Mouse (Mus musculus): ENCODE results near the gene Zfp366. TPM values are rescaled to one million over a fixed set of nuclear protein-coding genes. Genes with fewer than 3 reads are reported as not detected.

Zfp366 gene
- polyA plus RNA-seq, 1 experiment: not detected

GRCm38 (mm10) chr13:99150626-99151025 is 34.0 kb upstream of the Zfp366 start:
- TF ChIP-seq MYOG (IDR thresholded peaks at IDR 0.05; ENCODE audit: control insufficient read depth, extremely low read depth, insufficient read length): no peak
- TF ChIP-seq CEBPB (IDR thresholded peaks at IDR 0.05; ENCODE audit: low read depth): no peak
- no peak for TF ChIP-seq CTCF (IDR thresholded peaks at IDR 0.05; ENCODE audit: control insufficient read depth, insufficient read depth, insufficient read length)
- no peak for TF ChIP-seq USF1 (IDR thresholded peaks at IDR 0.05; ENCODE audit: low read depth)
- TF ChIP-seq MAX (IDR thresholded peaks at IDR 0.05): no peak
- H3K4me3 ChIP-seq (ENCODE audit: insufficient read depth, poor library complexity, severe bottlenecking): no peak overlapping the region

GRCm38 (mm10) chr13:99151121-99151520 is 33.5 kb upstream of the Zfp366 start:
- TF ChIP-seq MYOG (IDR thresholded peaks at IDR 0.05; ENCODE audit: control insufficient read depth, extremely low read depth, insufficient read length) (no peak), MYOD1 (IDR thresholded peaks at IDR 0.05; ENCODE audit: control insufficient read depth, insufficient read length, low read depth) (no peak), MAX (IDR thresholded peaks at IDR 0.05) (no peak), USF1 (IDR thresholded peaks at IDR 0.05; ENCODE audit: low read depth) (no peak), FOSL1 (IDR thresholded peaks at IDR 0.05; ENCODE audit: insufficient read depth, low read length, poor library complexity, severe bottlenecking) (no peak), CEBPB (IDR thresholded peaks at IDR 0.05; ENCODE audit: low read depth) (no peak), CTCF (IDR thresholded peaks at IDR 0.05; ENCODE audit: control insufficient read depth, insufficient read depth, insufficient read length) (no peak)
- Histone ChIP-seq H3ac (ENCODE audit: control insufficient read depth, insufficient read length, low read depth) (no peak overlapping the region), H3K79me3 (ENCODE audit: low read depth) (no peaks in the 10 kb centered on the region), H3K4me3 (ENCODE audit: insufficient read depth, poor library complexity, severe bottlenecking) (no peak overlapping the region), H3K79me2 (ENCODE audit: control insufficient read depth, insufficient read depth) (no peaks in the 10 kb centered on the region), H3K27me3 (ENCODE audit: control insufficient read depth, insufficient read depth, insufficient read length) (no peaks in the 10 kb centered on the region), H3K36me3 (ENCODE audit: control insufficient read depth, insufficient read depth) (no peaks in the 10 kb centered on the region)

More at GRCm38 (mm10) chr13:99150626-99151025, 34.0 kb upstream of the Zfp366 start:
- Histone ChIP-seq H3K79me3 (ENCODE audit: low read depth) (no peaks in the 10 kb centered on the region), H3K79me2 (ENCODE audit: control insufficient read depth, insufficient read depth) (no peaks in the 10 kb centered on the region), H3ac (ENCODE audit: control insufficient read depth, insufficient read length, low read depth) (no peak overlapping the region), H3K27me3 (ENCODE audit: control insufficient read depth, insufficient read depth, insufficient read length) (no peaks in the 10 kb centered on the region), H3K36me3 (ENCODE audit: control insufficient read depth, insufficient read depth) (no peaks in the 10 kb centered on the region)

GRCm38 (mm10) chr13:99152305-99152930 is 32.2 kb upstream of the Zfp366 start:
- Histone ChIP-seq H3K27me3 (ENCODE audit: control insufficient read depth, insufficient read depth, insufficient read length) (no peaks in the 10 kb centered on the region), H3ac (ENCODE audit: control insufficient read depth, insufficient read length, low read depth) (peak overlapping the region; percentile 27), H3K4me3 (ENCODE audit: insufficient read depth, poor library complexity, severe bottlenecking) (no peak overlapping the region), H3K79me3 (ENCODE audit: low read depth) (no peaks in the 10 kb centered on the region), H3K36me3 (ENCODE audit: control insufficient read depth, insufficient read depth) (no peaks in the 10 kb centered on the region), H3K79me2 (ENCODE audit: control insufficient read depth, insufficient read depth) (no peaks in the 10 kb centered on the region)
- TF ChIP-seq CTCF (IDR thresholded peaks at IDR 0.05; ENCODE audit: control insufficient read depth, insufficient read depth, insufficient read length): no peak
- TF ChIP-seq MYOG (IDR thresholded peaks at IDR 0.05; ENCODE audit: control insufficient read depth, extremely low read depth, insufficient read length): no peak
- TF ChIP-seq MYOD1 (IDR thresholded peaks at IDR 0.05; ENCODE audit: control insufficient read depth, insufficient read length, low read depth): peak; percentile 78
- TF ChIP-seq FOSL1 (IDR thresholded peaks at IDR 0.05; ENCODE audit: insufficient read depth, low read length, poor library complexity, severe bottlenecking): peak; percentile 76
- no peak for TF ChIP-seq CEBPB (IDR thresholded peaks at IDR 0.05; ENCODE audit: low read depth)

GRCm38 (mm10) chr13:99157709-99158108 is 26.9 kb upstream of the Zfp366 start:
- no peaks in the 10 kb centered on the region for H3K27me3 ChIP-seq (ENCODE audit: control insufficient read depth, insufficient read depth, insufficient read length)

GRCm38 (mm10) chr13:99158773-99159172 is 25.9 kb upstream of the Zfp366 start:
- TF ChIP-seq FOSL1 (IDR thresholded peaks at IDR 0.05; ENCODE audit: insufficient read depth, low read length, poor library complexity, severe bottlenecking) (peak; percentile 21), MYOD1 (IDR thresholded peaks at IDR 0.05; ENCODE audit: control insufficient read depth, insufficient read length, low read depth) (peak; percentile 94), CEBPB (IDR thresholded peaks at IDR 0.05; ENCODE audit: low read depth) (no peak)
- H3ac ChIP-seq (ENCODE audit: control insufficient read depth, insufficient read length, low read depth): no peak overlapping the region
- H3K79me3 ChIP-seq (ENCODE audit: low read depth): no peaks in the 10 kb centered on the region
- H3K36me3 ChIP-seq (ENCODE audit: control insufficient read depth, insufficient read depth): no peaks in the 10 kb centered on the region
- H3K4me3 ChIP-seq (ENCODE audit: insufficient read depth, poor library complexity, severe bottlenecking): no peak overlapping the region
- no peaks in the 10 kb centered on the region for H3K79me2 ChIP-seq (ENCODE audit: control insufficient read depth, insufficient read depth)
- no peaks in the 10 kb centered on the region for H3K27me3 ChIP-seq (ENCODE audit: control insufficient read depth, insufficient read depth, insufficient read length)

More at GRCm38 (mm10) chr13:99157709-99158108, 26.9 kb upstream of the Zfp366 start:
- TF ChIP-seq MYOD1 (IDR thresholded peaks at IDR 0.05; ENCODE audit: control insufficient read depth, insufficient read length, low read depth) (no peak), FOSL1 (IDR thresholded peaks at IDR 0.05; ENCODE audit: insufficient read depth, low read length, poor library complexity, severe bottlenecking) (no peak), CEBPB (IDR thresholded peaks at IDR 0.05; ENCODE audit: low read depth) (no peak), USF1 (IDR thresholded peaks at IDR 0.05; ENCODE audit: low read depth) (no peak), MYOG (IDR thresholded peaks at IDR 0.05; ENCODE audit: control insufficient read depth, extremely low read depth, insufficient read length) (no peak), MAX (IDR thresholded peaks at IDR 0.05) (no peak), CTCF (IDR thresholded peaks at IDR 0.05; ENCODE audit: control insufficient read depth, insufficient read depth, insufficient read length) (no peak)
- H3ac ChIP-seq (ENCODE audit: control insufficient read depth, insufficient read length, low read depth): no peak overlapping the region
- H3K79me3 ChIP-seq (ENCODE audit: low read depth): no peaks in the 10 kb centered on the region
- no peaks in the 10 kb centered on the region for H3K79me2 ChIP-seq (ENCODE audit: control insufficient read depth, insufficient read depth)
- no peak overlapping the region for H3K4me3 ChIP-seq (ENCODE audit: insufficient read depth, poor library complexity, severe bottlenecking)
- no peaks in the 10 kb centered on the region for H3K36me3 ChIP-seq (ENCODE audit: control insufficient read depth, insufficient read depth)

GRCm38 (mm10) chr13:99163071-99163470 is 21.6 kb upstream of the Zfp366 start:
- Histone ChIP-seq H3K27me3 (ENCODE audit: control insufficient read depth, insufficient read depth, insufficient read length) (no peaks in the 10 kb centered on the region), H3ac (ENCODE audit: control insufficient read depth, insufficient read length, low read depth) (no peak overlapping the region), H3K36me3 (ENCODE audit: control insufficient read depth, insufficient read depth) (no peaks in the 10 kb centered on the region), H3K79me2 (ENCODE audit: control insufficient read depth, insufficient read depth) (no peaks in the 10 kb centered on the region), H3K79me3 (ENCODE audit: low read depth) (no peaks in the 10 kb centered on the region), H3K4me3 (ENCODE audit: insufficient read depth, poor library complexity, severe bottlenecking) (no peak overlapping the region)
- TF ChIP-seq FOSL1 (IDR thresholded peaks at IDR 0.05; ENCODE audit: insufficient read depth, low read length, poor library complexity, severe bottlenecking) (no peak), MAX (IDR thresholded peaks at IDR 0.05) (no peak), MYOD1 (IDR thresholded peaks at IDR 0.05; ENCODE audit: control insufficient read depth, insufficient read length, low read depth) (no peak), CTCF (IDR thresholded peaks at IDR 0.05; ENCODE audit: control insufficient read depth, insufficient read depth, insufficient read length) (no peak), MYOG (IDR thresholded peaks at IDR 0.05; ENCODE audit: control insufficient read depth, extremely low read depth, insufficient read length) (no peak), USF1 (IDR thresholded peaks at IDR 0.05; ENCODE audit: low read depth) (no peak), CEBPB (IDR thresholded peaks at IDR 0.05; ENCODE audit: low read depth) (no peak)
